Mouse (Mus musculus) brain, adult 2 months (tissue): ENCODE measurements at regions not wholly inside any gene's neighbourhood (a gene's known extent, or its start where the extent isn't known, plus 50 kb on each side); places are given as distances from the start of the nearest gene placed in this dataset.

Source experiments
- DNase-seq: peaks from one replicate; pipeline ENCODE4 v3.0.0; 2011; ENCODE audit warnings: low read depth, low spot score

DNA sequence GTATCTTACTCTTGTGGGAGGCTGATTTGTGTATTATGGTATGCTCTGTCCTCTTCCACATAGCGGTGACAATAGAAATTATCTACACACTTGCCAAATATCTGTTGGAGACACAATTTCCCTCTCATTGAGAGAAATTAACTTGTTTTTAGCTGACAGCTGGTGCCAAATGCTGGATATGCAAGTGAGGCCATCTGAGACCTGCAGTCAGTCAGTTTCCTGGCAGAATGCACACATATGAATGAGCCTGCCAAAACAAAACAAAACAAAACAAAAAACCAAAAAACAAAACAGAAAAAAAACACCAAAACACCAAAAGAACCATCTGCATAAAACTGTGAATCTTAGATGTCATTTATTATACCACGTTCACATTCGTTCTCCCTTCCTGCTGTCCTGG is 233.7 kb upstream of the Gm12728 start:
- DNase-seq: peak; percentile 27

DNA sequence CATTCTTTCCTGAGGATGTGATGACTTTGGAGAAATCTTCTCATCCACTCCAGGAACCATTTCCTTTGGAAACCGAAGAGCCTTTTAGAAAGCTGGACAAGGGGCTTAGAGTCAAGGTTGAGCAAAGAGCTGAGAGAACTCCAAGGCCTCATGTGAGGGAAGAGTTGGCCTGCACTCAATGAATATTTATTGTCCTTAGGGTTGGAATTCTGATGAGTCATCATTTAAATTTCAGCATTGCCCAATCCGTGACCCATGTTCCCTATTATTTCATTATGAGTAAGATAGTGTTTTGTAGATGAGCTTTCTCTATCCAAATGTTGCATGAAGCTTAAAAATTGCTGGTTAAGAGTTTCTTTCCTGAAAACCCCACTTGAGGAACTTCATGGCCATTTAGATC is 232.3 kb upstream of the Gm12728 start:
- DNase-seq: no peak

DNA sequence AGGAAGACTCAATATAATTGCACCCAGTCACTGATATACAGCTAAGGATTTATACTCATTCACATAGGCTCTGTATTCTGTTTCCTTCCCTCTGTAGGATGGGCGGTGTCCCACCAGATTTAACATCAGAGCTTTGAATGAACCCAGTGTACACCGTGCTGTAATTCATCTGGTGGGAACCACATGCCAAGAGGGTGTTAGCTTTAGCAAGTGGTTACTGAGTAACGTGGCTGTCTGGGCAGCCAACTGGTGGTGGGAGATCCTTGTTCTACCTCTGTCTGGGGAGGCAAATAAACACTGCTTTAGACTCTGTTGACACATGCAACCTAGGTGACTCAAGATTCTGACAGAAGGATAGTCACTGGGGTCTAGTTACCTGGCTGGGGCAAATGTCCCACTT is 229.6 kb upstream of the Gm12728 start:
- DNase-seq: no peak

DNA sequence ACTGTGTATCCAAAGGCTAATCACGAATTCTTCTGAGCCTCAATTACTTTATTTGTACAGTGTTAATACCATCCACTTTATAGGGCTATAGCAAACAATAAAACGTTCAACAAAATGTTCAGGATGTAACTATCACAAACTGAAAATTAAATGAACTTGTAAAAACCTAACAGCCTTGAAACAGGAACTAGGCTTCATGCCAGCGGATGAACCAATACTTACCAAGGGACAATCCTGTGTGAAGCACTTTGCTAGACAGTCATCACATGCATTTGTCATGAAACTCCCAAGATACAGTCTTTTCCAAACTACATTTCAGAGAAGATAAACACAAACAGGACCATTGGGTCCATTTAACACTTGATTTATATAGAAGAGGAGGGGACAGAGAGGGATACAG is 228.9 kb upstream of the Gm12728 start:
- no peak for DNase-seq

DNA sequence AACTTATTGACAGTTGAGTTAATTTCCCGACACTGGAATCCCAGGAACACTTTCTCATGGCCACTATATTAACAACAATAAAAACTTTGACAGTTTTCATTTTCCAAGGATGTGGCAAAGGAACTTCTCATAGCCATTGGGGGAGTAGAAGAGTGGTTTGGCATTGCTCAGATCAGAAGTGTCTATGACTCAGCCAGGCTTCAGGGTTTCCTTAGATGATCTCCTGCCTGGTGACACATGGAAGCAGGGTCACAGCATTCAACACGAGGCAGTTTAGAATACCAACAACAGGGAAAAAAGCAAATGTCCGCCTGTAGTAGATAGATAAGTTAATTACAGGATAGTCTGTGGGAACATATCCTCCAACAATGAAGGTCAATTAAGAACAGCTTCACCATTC is 228.1 kb upstream of the Gm12728 start:
- no peak for DNase-seq

DNA sequence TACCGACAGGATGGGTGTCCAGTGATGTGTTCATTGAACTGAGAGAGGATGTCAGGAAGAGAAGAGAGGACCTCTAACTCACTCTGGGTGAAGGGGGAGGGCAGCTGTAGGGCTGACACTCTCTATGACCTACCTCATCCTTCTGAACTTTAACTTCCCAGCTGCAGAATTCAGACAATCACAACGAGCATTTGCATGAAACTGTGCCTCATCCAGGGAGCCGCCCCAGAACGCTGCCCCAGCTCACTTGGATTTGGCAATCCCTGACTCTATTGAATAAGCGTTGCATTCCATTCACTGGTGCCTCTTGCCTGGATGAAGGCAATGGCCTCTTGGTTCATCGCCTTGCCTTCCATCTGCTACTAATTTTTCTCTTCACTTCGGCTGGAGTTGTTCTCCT is 223.9 kb upstream of the Gm12728 start:
- DNase-seq: no peak

DNA sequence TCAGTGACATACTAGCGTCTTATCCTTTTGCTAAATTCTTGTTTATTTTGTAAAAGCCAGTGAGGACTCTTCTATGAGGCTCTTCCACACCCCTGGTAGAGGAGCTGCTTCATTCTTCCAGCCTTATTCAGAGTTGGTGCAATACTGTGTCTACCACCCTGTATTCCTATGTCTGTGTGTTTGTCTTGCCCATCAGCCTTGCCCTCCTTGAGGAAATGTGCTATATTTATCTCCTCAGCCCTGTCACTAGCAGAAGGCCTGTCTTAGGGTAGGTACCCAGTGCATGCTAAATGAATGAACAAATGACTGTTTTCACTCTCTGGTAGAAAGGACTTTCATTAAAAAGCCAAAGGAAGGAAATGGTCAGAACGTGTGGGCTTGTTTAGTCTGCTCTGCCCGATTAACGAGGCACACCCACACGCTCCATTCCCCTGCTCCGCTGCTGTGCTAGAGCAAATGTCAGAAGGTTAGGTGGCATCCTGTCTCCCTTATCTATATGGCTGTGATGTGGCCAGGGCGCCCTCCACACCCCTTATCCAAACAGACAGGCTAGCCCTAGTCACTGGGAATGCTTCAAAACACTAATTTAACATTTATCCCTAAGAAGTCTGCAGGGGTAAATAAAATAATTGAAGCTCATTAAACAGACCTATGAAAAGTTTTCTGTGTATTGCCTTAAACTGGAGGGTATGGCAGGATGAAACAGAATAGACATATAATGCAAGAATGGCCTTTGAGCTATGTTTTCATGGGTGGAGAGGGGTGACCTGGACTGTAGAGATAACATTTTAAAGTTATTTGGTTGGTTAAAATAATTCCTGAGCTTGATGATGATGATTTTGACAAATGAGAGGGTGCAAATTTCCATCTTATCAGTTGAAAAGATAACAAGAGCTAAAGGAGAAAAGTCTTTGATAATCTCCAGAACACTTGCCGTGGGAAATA is 222.9 kb upstream of the Gm12728 start:
- no peak for DNase-seq

DNA sequence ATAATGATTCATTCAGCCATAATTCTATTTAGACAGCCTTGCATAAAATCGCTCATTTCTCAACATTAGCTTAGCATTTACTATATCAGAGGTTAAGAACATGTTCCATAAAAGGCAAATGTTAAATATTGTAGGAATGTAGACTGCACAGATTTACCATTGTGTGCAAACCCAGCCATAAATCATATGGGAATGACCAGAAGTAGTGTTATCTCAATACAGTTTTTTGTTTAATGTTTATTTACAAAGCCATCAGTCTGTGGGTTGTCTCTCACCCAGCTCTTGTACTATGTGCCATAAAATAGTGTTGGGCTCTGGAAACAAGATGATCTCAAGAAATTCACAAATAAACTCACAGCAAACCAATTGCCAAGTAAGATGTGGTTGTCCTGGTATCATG is 220.0 kb upstream of the Gm12728 start:
- no peak for DNase-seq

DNA sequence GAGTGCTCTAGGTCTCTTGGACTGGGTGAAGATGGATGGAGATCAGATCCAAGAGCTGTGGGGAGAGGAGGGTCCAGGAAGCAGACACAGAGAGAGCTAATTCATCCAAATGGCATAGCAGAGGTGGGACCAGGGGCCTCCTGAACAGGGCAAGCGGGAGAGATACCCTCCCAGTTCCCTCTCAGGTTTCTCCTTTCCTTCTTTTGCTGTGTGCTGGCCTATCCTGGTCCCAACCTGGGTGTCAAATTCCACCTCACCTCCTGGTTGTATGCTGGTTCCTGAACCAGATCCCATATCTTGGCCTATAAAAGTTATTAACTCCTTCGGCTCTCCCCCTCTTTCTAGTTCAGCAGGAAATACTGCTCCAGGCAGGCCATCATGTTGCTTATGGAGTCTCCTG is 214.1 kb upstream of the Gm12728 start:
- DNase-seq: no peak

DNA sequence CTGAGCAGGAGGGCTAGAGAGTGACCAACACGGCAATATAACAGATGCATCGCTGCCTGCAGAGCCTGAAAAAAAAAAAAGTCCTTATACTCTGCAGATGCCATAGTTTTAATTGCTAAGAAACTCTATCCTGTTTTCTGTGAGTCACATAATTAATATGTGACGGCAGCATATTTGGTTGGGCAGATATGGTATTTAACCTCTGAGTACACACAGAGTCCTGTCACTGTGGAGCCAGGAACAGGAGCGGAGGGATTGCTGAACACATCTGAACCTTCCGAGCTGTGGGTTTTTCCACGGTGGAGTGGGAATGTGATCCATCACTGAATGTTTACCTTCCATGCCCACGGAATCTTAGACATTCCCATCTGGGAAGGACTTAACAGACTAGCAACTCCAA is 208.7 kb upstream of the Gm12728 start:
- DNase-seq: no peak

DNA sequence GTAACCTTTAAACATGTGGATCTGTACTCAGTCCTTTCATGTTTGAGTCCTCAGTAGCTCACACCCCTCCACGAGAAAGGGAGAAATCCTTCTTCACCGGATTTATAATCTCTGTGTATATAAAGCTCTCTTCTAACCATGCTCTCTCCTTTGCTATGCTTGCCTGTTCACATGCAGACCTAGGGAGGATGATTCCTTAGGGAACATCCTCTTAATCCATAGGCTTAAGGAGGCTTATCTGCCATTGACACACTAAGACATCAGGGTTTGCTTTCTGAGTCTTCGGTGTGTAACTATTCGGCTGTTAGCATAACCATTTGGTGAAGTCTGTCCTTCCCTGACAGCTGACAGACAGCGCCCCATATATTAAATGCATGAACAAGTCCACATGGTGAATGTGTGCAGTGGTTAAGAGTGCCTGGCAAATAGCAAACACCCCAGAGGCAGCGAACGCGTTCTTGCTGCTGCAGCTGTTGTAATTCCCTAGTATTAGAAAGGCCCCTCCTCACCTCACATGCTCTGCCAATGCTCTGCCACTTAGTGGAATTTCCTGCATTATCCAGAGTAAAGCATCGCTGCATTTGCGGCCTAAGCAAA is 205.2 kb upstream of the Gm12728 start:
- DNase-seq: no peak

DNA sequence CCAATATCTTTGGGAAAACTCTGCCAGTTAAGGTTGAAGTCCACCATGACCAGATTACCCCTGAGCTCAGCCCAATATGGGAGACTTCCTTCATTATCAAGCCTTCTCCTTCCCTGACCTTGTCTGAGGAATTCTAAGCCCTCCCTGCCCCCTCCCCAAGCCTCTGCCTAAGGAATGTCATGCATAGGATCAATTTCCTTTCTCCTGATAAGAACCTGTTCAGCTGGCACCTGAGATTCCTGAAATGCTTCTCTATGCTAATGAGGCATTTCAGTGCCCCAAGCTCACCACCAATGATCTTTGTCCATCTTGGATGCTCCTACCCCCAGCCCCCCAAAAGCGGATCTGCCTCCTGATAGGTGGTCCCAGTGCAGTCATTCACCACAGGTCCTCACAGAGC is 186.0 kb upstream of the Gm12728 start:
- DNase-seq: no peak

DNA sequence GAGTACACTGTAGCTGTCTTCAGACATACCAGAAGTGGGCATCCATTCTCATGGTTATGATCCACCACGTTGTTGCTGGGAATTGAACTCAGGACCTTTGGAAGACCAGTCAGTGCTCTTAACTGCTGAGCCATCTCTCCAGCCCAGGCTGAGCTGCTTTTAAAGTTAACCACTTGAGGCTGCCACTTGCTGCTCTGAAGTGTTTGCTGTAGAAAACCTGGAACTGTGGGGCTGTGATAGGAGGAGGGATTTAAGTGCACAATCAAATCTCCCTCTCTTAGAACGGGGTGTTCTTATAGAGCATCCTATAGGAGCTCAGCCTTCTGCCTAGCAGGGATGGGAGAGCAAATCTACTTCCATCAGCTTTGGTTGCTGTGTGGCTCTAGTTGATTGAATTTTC is 185.1 kb upstream of the Gm12728 start:
- no peak for DNase-seq

DNA sequence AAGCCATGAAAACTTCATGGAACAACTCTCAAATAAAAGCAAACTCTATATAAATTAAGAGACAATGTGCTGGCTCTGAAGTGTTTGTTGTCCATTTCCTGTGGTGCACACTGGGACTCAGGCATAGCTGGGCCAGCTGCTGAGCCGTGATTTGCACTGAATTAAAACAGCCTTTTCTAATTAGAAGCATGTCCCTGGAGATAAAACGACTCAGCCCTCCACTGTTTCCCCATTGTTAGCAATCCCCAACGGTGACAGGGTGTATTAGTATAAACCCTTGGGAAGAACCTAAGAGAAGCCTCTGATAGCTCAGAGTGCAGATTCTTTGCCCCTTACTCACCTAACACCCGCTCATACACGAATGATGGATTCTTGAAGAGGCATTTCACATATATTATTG is 182.9 kb upstream of the Gm12728 start:
- DNase-seq: no peak

DNA sequence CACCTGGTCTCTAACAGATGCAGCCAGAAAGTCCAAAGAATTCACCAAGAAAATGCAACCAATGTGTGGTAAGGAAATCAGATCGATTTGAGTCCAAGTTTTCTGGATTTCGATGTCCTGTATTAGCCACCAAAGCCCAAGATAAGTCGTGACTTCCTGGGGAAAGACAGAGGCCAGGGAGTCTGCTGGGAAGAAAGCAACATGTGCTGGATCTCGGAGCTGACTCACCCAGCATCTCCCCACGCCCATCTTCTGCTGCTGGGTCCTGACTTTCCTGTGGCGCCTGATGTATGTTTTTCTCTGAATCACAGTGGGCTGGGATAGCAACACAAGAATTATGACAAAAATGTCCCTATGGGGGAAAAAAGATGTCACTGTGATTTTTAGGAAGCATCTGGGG is 178.8 kb upstream of the Gm12728 start:
- DNase-seq: no peak

DNA sequence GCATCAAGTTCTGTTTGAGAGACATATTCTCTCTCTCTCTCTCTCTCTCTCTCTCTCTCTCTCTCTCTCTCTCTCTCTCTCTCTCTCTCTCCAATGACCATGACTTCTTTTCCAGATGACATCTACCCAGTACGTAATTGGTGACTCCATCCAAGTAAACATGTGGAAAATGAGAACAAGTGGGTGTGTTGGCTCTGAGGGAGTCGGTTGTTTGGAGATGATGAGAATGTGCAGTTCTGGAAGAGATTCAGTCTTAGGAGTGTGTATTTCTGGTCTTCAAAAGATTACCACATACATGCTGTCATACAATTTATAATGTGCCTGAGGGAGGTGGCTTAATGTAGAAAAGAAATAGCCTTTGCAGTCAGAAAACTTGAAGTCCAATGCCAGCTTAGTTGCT is 175.3 kb upstream of the Gm12728 start:
- DNase-seq: no peak

DNA sequence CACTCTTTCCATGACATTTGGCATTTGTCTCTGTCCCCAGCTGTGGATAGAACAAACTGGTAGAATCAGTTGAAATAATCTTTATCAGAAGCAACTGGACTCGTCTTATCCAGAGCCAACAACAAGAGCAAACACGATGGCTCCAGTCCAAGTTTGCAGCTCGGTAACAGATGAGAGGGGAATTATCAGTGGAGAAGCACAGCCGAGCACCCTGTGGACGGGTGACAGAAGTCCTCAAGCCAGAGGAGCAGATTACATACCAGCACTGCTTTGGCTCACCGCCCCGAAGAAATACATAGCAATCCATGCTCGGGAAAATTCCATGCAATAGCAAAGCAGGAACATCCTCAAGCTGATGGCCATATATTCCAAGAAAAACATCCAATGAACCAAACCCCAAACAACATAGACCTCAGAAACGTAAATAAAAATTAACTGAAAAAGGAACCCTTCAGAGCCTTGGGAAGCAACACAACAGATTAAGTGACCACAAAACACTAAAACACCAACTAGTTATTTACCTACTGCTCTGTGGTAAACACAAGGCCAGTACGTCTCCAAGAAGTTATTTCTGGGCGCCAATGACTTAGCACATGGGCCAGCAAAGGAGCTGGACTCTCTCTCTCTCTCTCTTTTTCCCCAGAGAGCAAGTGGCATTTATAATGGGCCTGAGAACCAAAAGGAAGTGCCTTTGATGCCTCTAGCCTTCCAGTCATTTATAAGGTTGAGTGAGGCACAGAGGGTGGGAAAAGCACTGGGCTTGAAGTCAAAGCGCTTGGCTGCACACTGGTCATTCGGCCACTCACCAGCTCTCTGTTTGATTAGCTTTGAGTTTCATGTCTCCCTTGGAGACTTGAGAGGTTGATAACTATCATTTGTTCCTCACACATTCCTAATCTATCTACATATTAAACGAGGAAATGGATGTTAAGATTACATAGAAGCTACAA is 163.0 kb upstream of the Gm12728 start:
- DNase-seq: peak; percentile 44

DNA sequence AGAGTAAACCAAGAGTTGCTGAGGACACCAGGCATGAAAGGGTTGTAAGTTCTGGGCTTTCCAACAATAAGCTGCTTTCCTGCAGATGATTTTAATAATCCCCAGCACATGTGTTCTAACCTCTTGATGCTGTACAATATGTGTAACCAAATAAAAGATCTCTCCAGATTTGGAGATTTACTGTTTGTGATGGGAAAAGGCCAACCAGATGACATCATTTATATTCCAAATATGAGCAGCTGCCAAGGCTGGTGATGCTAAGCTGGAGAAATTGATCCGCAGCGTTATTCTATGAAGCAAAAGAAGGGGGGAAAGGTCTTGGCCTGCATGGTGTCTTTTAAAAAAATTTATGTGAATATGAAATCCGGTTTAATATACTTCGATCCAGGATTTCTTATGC is 160.1 kb upstream of the Gm12728 start:
- DNase-seq: no peak

DNA sequence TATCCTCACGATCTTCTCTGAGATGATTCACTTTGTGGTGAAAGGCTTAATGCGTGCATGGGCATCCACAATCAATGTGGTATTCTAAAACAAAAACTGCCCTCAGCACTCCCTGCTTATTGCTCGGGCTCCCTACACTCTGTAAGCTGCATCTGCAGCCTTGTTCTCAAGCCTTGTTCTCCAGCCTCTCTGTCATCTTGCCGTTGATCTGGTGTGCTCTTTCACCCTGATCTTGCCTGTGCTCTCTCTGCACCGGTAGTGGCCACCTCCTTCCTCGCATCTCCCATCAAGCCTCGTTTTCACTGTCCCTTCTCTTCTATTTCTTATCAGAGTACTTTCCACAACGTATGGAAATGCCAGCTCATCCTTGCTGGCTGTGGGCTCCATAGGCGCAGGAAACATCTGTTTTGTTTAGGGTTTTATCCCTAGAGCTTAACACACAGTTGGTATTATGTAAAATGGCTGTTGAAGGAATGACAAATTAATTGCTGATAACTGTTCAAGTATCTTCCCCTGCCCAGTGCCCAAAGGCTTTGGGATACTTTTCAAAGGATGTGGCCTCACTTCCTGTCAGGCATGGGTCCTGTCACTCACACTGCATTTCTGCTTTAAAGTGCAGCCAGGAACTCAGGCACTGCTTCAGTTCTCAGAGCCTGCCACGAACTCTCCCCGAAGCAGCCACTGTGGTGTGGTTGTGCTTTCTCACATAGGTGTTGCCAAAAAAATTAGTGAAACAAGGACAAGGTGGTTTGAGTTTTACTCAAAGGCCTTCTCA is 158.9 kb upstream of the Gm12728 start:
- no peak for DNase-seq

DNA sequence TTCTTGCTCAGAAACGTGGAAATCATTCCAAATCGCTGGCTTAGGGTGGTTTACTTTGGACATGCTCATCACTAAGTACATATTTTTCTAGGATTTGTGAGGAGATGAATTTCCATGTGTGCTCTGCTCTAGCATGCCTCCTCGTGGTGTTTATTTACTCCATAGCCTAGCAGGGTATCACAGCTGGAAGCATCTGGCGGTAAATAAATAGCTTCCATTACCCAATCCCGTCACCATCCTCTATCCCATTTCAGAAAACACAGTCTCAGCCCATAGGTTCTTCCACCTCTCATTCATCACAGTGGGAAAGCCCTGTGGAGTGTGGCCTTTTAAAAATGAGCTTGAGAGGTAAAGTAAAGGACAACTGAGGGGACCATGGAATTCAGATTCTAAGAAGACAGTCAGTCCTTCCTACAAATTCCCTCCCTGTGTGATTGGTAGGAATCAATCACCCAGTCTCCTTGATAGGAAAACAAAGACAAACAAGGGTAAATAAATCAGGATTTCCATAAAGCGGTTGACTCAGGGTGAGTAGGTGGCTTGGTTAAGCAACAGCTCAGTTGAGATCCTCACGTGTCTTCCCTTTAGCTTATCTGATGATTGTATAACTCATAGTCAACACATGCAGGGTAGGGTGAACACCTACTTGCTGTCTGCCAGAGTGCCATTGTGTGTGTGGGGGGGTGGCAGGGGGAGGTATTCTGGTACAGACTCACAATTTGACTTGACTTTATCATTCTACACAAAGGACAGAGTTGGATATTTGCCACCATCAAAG is 156.9 kb upstream of the Gm12728 start:
- no peak for DNase-seq

DNA sequence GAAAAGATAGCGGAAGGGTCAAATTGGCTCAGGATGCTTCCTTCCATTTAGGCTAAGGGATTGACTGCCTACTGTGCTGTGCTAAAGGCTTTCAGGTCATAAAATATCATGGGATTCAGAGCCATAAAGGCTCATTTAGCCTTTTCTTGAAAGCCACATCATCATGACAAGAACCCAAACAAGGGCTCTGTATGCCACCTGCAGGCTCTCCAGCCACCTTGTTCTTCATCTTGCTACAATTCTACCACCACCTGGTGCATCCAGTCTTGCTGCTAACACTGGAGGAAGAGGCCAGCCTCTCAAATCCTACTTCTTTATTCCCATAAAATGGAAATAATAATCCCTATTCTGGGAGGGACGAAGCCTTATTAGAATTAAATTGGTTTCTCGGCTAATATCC is 155.9 kb upstream of the Gm12728 start:
- no peak for DNase-seq
